Mouse (Mus musculus) cortical plate, adult 2 months (tissue): ENCODE results near the gene Mboat2.

Experiments
- CTCF ChIP-seq: fragments of 200-500 bp; IDR thresholded peaks from 2 replicates; pipeline ENCODE4 v1.5.1; 2011; ENCODE audit warnings: mild to moderate bottlenecking, control low read depth, low read length; ENCODE audit not compliant: insufficient read depth; ENCODE audit errors: extremely low read depth
- POLR2A ChIP-seq: fragments of 200-500 bp; IDR thresholded peaks from 2 replicates; pipeline ENCODE4 v1.6.1; 2011; ENCODE audit warnings: mild to moderate bottlenecking, low read length, control low read depth; ENCODE audit not compliant: insufficient read depth; ENCODE audit errors: extremely low read depth

- TF ChIP-seq CTCF: no peak
- TF ChIP-seq POLR2A: no peak
These were observed 134.7 kb downstream of the Mboat2 start for GRCm38 (mm10) chr12:24965406-24965805.
